Mouse (Mus musculus) layer of hippocampus, adult 8-10 months (tissue): Measurements from ENCODE around the gene Olfr616. TPM values are rescaled to one million over a fixed set of nuclear protein-coding genes. Genes with fewer than 3 reads are reported as not detected.
"Not testable (repeated sequence)": the region's sequence is repeated elsewhere in the genome, so short reads cannot be mapped to it uniquely, and the experiment has no call there.

Experiments
- DNase-seq, 2 experiments: peaks; one replicate each; pipeline ENCODE4 v3.0.0; 2022; ENCODE audit warnings: low spot score in 2 of 2
- microRNA-seq, 2 experiments: library from miRNA; unstranded; fragments of <30 nt; microRNA quantifications; one replicate each; pipeline ENCODE4 v1.2.0; 2022
- total RNA-seq, 4 experiments: library from RNA; stranded (reverse); gene quantifications; 2 replicates each; pipeline ENCODE4 v1.2.4; 2022

Olfr616 gene
- not detected for total RNA-seq

- DNase-seq: no peak
Measured at GRCm38 (mm10) chr7:103569043-103569442, at the start of gene Olfr616. Olfr616 (minus strand) TSS chr7:103569143.

- no peak for DNase-seq
Measured at GRCm38 (mm10) chr7:103612434-103612833, 43.5 kb upstream of the Olfr616 start, which contains the start of gene Olfr620. Olfr620 (minus strand) TSS chr7:103612534.

GRCm38 (mm10) chr7:103607425-103607824 lies 38.5 kb upstream of the Olfr616 start:
- no peak for DNase-seq

- DNase-seq: no peak
Measured at GRCm38 (mm10) chr7:103600275-103600674, 31.3 kb upstream of the Olfr616 start, which contains the start of gene Olfr619. Olfr619 (plus strand) TSS chr7:103600575.

GRCm38 (mm10) chr7:103589803-103590202 lies 20.9 kb upstream of the Olfr616 start, which contains the start of gene Olfr618:
Olfr618 (plus strand) TSS chr7:103590103.
- no peak for DNase-seq

GRCm38 (mm10) chr7:103572761-103573160 lies 3.8 kb upstream of the Olfr616 start, which contains the start of gene Olfr617:
Olfr617 (plus strand) TSS chr7:103573061.
- no peak for DNase-seq

- no peak for DNase-seq
Measured at GRCm38 (mm10) chr7:103555779-103556178, 13.2 kb downstream of the Olfr616 start, which contains the start of gene Olfr615. Olfr615 (plus strand) TSS chr7:103556079.

GRCm38 (mm10) chr7:103547774-103548173 lies 21.2 kb downstream of the Olfr616 start, which contains the start of gene Olfr613:
Olfr613 (plus strand) TSS chr7:103548074.
- no peak for DNase-seq

GRCm38 (mm10) chr7:103542617-103543016 lies 26.3 kb downstream of the Olfr616 start, which contains the start of gene Olfr612:
Olfr612 (minus strand) TSS chr7:103542717.
- not testable (repeated sequence) for DNase-seq

GRCm38 (mm10) chr7:103520746-103521145 lies 48.2 kb downstream of the Olfr616 start, which contains the start of gene Olfr611:
Olfr611 (minus strand) TSS chr7:103520846.
- not testable (repeated sequence) for DNase-seq

Small RNA genes lying within 50 kb of the gene (microRNA-seq; reads per million reads assigned to microRNA genes)
- 0 reads per million in 2 experiments for gene Gm26506

Other genes with a start within 250 kb of the Olfr616 start
- gene Olfr598, start 245.6 kb downstream of the Olfr616 start, total RNA-seq: not detected
- gene Olfr599, start 233.2 kb downstream of the Olfr616 start, total RNA-seq: not detected
- gene Olfr600, start 219.5 kb downstream of the Olfr616 start, total RNA-seq: not detected
- not detected for gene Olfr601, start 206.5 kb downstream of the Olfr616 start, total RNA-seq
- not detected for gene Olfr603, start 183.0 kb downstream of the Olfr616 start, total RNA-seq
- gene Usp17lc, start 154.1 kb downstream of the Olfr616 start, total RNA-seq: not detected
- not detected for gene Olfr605, start 123.7 kb downstream of the Olfr616 start, total RNA-seq
- not detected for gene Olfr606, start 120.1 kb downstream of the Olfr616 start, total RNA-seq
- gene Olfr607, start 105.0 kb downstream of the Olfr616 start, total RNA-seq: not detected
- gene Olfr608, start 99.3 kb downstream of the Olfr616 start, total RNA-seq: not detected
- gene Olfr609, start 71.1 kb downstream of the Olfr616 start, total RNA-seq: not detected
- gene Olfr610, start 57.0 kb downstream of the Olfr616 start, total RNA-seq: not detected
- gene Olfr611, start 48.3 kb downstream of the Olfr616 start, total RNA-seq: not detected
- not detected for gene Olfr612, start 26.4 kb downstream of the Olfr616 start, total RNA-seq
- gene Olfr613, start 21.1 kb downstream of the Olfr616 start, total RNA-seq: not detected
- not detected for gene Olfr615, start 13.1 kb downstream of the Olfr616 start, total RNA-seq
- not detected for gene Olfr617, start 3.9 kb upstream of the Olfr616 start, total RNA-seq
- gene Olfr618, start 21.0 kb upstream of the Olfr616 start, total RNA-seq: not detected
- gene Olfr619, start 31.4 kb upstream of the Olfr616 start, total RNA-seq: not detected
- gene Olfr620, start 43.4 kb upstream of the Olfr616 start, total RNA-seq: not detected
- gene Olfr622, start 73.6 kb upstream of the Olfr616 start, total RNA-seq: not detected
- not detected for gene Olfr623, start 94.6 kb upstream of the Olfr616 start, total RNA-seq
- gene Olfr624, start 102.0 kb upstream of the Olfr616 start, total RNA-seq: under 1 TPM in 1 of 4 experiments, not detected in 3; 0.06 TPM
- not detected for gene Olfr625-ps1, start 113.6 kb upstream of the Olfr616 start, total RNA-seq
- not detected for gene Olfr243, start 145.5 kb upstream of the Olfr616 start, total RNA-seq
- not detected for gene Olfr628, start 161.2 kb upstream of the Olfr616 start, total RNA-seq
- gene Olfr629, start 175.8 kb upstream of the Olfr616 start, total RNA-seq: not detected
- gene Olfr630, start 188.2 kb upstream of the Olfr616 start, total RNA-seq: not detected
- gene Olfr69, start 202.5 kb upstream of the Olfr616 start, total RNA-seq: not detected
- not detected for gene Olfr68, start 210.6 kb upstream of the Olfr616 start, total RNA-seq
- not detected for gene Olfr67, start 222.7 kb upstream of the Olfr616 start, total RNA-seq
- gene Hbb-bt, start 244.9 kb upstream of the Olfr616 start, total RNA-seq: 10 to 100 TPM; 18.7 to 28.1 (median 21.1) TPM